Mouse (Mus musculus): ENCODE results near the gene Chp2. TPM values are rescaled to one million over a fixed set of nuclear protein-coding genes. Genes with fewer than 3 reads are reported as not detected.

Gene Chp2
- 1 to 10 TPM in 6 of 26 experiments, under 1 TPM in 1, not detected in 19; 0.68 to 3.1 (median 1.9) TPM for total RNA-seq (2018; cell fraction: chromatin; rRNA removed)
- 1 to 10 TPM in 13 of 26 experiments, under 1 TPM in 13; 0.11 to 4.3 (median 1.6) TPM for total RNA-seq (2018; cell fraction: cytosol; rRNA removed)
- total RNA-seq (2018; cell fraction: nucleus; rRNA removed) = 1 to 10 TPM in 5 of 26 experiments, under 1 TPM in 9, not detected in 12; 0.36 to 2.9 (median 0.72) TPM
- 0.17 to 4.2 TPM (median 2.5 TPM) in 3 replicates for polyA plus RNA-seq (2018)

DNA sequence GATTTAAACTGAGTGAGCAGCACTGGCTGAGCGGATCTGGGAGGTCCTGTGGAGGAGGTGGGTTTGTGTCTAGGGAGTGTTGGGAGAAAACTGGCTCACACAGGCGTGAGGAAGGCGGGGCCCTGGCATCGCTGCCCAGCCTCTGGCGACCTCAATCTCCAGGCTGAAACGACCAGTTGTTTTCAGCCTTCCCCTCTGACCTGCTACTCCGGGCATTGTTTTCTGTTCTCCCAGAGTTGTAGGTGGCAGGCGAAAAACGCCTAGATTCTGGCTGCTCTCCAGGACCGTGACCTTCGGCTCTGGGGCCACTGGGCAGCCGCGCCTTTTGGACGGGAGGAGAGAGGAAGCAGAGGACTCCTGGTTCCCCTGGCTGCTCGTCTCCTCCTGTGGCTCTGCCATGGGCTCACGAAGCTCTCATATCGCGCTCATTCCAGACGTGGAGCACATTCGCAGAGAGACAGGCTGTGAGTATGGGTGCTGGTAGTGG, at the start of gene Chp2:
TSS of gene Chp2 (plus strand) at position 182 of the 487 bp plus-strand sequence.
- WGBS (ENCODE audit: missing documents) = 28% methylated on average over 20 of the region's 20 CpGs
- no peaks in the 10 kb centered on the region for H3K36me3 ChIP-seq (ENCODE audit: inconsistent target)
- no peaks in the 10 kb centered on the region for H3K79me2 ChIP-seq (ENCODE audit: inconsistent target)
- H3K4me3 ChIP-seq (ENCODE audit: inconsistent target) = no peak within 1 kb of the TSS
- no peak within 1 kb of the TSS for H3K27ac ChIP-seq

DNA sequence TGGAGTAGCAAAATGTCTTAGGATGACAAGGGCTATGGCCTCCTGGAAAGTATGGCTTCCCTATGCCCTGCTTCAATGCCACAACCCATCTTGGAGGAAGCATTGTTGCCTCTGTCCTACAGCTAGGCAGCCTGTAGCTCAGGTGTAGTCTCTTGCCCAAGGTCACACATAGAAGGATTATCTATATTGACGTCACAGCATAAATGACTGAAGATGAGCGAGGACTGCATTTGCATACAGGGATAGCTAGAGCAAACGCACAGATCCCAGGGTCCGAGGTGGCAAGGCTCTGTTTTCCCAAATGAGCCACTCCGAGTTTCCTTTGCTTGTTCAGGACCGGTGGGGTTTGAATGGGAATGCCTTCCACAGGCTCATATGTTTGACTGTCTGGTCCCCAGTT, 48.6 kb upstream of the Chp2 start:
- Histone ChIP-seq H3K4me3 (ENCODE audit: inconsistent target) (no peak overlapping the region), H3K36me3 (ENCODE audit: inconsistent target) (no peaks in the 10 kb centered on the region), H3K27ac (no peak overlapping the region), H3K79me2 (ENCODE audit: inconsistent target) (no peaks in the 10 kb centered on the region)
- WGBS (ENCODE audit: missing documents) = 93% methylated on average over 6 of the region's 6 CpGs

DNA sequence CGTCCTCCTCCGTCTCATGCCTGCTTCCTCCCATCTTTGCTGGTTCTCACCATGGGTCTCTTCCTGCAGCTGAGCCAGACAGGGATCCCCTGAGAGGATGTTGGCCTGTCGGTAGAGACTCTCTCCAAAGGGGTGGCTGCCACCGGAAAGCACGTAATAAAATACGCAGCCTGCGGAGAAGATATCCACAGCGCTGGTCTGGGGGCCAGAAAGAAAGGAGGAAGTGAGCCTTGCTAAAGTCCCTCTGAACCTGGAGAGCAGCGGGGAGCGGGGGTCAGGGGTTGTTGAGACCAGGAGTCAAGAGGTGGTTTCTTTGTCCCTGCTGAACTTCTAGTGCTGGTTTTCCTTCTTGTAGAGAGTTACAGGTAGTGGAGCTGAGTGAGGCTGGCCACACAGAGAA, 47.7 kb upstream of the Chp2 start:
- H3K4me3 ChIP-seq (ENCODE audit: inconsistent target) = no peak overlapping the region
- 52% methylated on average over 10 of the region's 10 CpGs for WGBS (ENCODE audit: missing documents)
- no peaks in the 10 kb centered on the region for H3K36me3 ChIP-seq (ENCODE audit: inconsistent target)
- no peak overlapping the region for H3K27ac ChIP-seq
- no peaks in the 10 kb centered on the region for H3K79me2 ChIP-seq (ENCODE audit: inconsistent target)

DNA sequence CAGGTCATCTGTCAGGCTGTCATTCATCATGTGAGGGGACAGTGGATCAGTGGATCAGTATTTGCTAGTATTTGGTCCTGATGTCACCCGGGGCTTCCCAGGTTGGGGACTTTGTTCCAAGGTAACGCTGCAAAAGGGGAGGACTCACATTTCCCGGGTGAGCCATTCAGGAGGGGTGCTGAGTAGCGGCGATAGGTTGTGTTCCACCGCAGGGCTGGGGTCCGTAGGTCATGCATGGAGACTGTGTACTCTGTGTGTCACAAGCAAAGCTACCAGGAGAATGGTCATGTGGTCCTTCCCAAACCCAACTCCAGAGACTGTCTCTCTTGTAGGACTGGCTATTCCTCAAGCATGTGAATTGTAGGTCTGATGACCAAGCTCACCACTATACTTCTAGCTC, 38.6 kb upstream of the Chp2 start:
- Histone ChIP-seq H3K4me3 (ENCODE audit: inconsistent target) (no peak overlapping the region), H3K27ac (no peak overlapping the region), H3K79me2 (ENCODE audit: inconsistent target) (no peaks in the 10 kb centered on the region), H3K36me3 (ENCODE audit: inconsistent target) (no peaks in the 10 kb centered on the region)
- WGBS (ENCODE audit: missing documents) = 85% methylated on average over 7 of the region's 7 CpGs

DNA sequence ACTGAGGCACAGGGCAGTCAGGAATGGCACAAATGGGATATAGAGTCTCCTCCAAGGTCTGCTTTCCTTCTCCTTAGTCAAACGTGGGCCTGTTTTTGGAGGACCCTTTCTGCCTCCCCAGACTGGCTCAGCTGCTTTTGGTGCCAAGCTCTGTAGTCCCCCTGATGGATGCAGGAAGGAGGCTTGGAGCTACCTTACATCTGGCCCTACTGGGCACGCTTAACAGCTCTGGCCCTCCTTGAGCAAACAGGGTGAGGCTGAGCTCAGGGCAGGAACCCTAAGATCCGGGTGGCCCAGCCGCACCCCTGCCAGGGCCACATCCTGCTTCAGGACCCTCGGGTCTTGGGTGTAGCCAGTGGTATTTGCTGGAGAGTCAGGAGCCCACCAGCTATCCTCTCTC, 34.7 kb upstream of the Chp2 start:
- WGBS (ENCODE audit: missing documents) = 83% methylated on average over 5 of the region's 5 CpGs
- no peak overlapping the region for H3K4me3 ChIP-seq (ENCODE audit: inconsistent target)
- H3K27ac ChIP-seq = no peak overlapping the region
- no peaks in the 10 kb centered on the region for H3K79me2 ChIP-seq (ENCODE audit: inconsistent target)
- H3K36me3 ChIP-seq (ENCODE audit: inconsistent target) = no peaks in the 10 kb centered on the region

DNA sequence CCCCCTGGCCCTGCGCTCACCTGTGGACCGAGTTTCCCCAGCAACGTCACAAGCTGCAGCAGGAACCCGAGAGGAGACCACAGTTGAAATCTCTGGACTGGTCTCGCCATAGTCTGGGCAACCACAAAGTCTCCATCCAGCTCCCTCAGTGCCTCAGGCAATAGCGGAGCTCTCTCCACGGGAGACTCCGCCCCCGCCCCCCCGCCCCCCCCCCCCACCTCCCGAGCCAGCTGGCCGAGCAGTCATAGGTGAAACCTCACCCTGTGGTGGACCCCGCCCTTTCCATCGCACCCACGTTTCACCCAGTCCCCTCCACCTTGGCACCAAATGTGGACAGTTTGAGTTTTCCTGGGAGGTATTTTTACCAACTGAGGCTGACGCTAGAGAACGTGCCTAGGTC, 33.3 kb upstream of the Chp2 start, which contains the start of gene Ern2:
TSS of gene Ern2 (minus strand) at position 165 of the 400 bp plus-strand sequence.
- Histone ChIP-seq H3K79me2 (ENCODE audit: inconsistent target) (no peaks in the 10 kb centered on the region), H3K36me3 (ENCODE audit: inconsistent target) (no peaks in the 10 kb centered on the region), H3K27ac (no peak within 1 kb of the TSS), H3K4me3 (ENCODE audit: inconsistent target) (no peak within 1 kb of the TSS)
- 19% methylated on average over 16 of the region's 17 CpGs for WGBS (ENCODE audit: missing documents)

DNA sequence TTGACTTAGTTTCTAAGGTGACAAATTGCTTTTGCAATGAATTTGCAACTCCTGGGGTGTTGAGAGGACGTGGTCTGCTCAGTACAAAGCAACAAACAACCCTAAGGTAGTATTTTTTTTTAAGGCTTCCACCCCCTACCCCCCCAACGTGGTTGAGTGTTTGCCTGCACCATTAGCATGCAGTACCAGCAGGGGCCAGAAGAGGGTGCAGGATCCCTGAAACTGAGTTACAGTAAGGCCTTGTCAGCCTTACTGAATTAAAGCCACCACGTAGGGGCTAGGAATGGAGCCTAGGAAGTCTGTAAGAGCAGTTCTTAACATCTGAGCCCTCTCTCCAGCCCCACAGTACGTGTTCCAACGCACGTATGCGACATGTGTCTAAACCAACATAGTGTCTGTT, 29.8 kb upstream of the Chp2 start:
- Histone ChIP-seq H3K27ac (no peak overlapping the region), H3K4me3 (ENCODE audit: inconsistent target) (no peak overlapping the region), H3K79me2 (ENCODE audit: inconsistent target) (no peaks in the 10 kb centered on the region), H3K36me3 (ENCODE audit: inconsistent target) (no peaks in the 10 kb centered on the region)
- 48% methylated on average over 7 of the region's 7 CpGs for WGBS (ENCODE audit: missing documents)

DNA sequence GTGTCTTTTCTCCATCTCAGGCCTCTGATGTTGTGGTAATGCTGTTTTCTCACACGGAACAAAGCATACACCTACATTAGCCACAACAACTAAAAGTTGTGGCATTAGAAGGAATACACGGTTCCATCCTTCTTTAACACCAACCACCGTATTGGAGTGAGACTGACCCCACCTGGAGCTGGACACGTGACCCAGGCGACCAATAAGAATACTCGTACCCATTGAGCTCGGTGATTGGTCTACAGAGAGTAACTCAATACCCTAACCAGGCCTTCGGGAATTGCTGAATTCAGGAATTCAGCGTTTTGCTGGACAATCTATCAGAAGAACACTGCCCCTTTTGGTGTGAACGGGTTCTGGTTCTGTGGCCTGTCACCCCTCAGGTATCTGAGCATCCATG, 28.2 kb upstream of the Chp2 start:
- Histone ChIP-seq H3K27ac (no peak overlapping the region), H3K36me3 (ENCODE audit: inconsistent target) (no peaks in the 10 kb centered on the region), H3K79me2 (ENCODE audit: inconsistent target) (no peaks in the 10 kb centered on the region), H3K4me3 (ENCODE audit: inconsistent target) (no peak overlapping the region)
- WGBS (ENCODE audit: missing documents) = 82% methylated on average over 10 of the region's 10 CpGs

DNA sequence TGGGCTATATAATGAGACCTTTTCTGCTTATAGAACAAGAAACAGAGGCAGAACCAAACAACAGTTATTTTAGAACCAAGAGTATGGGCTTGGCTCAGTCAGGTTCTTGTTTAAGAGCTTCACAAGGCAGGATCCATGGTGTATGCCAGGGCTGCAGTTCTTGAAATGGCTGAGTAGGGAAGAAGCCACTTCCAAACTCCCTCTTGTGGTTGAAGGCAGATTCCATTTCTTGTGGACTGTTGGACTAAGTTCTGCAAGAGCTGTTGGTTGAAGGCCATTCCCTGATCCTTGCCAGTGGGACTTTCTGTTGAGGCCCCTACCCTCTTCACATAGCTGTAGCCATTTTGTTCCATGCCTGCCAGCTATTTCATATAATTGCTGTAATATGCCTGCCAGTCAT, 25.4 kb upstream of the Chp2 start:
- no peaks in the 10 kb centered on the region for H3K36me3 ChIP-seq (ENCODE audit: inconsistent target)
- H3K79me2 ChIP-seq (ENCODE audit: inconsistent target) = no peaks in the 10 kb centered on the region
- H3K27ac ChIP-seq = no peak overlapping the region
- H3K4me3 ChIP-seq (ENCODE audit: inconsistent target) = no peak overlapping the region

DNA sequence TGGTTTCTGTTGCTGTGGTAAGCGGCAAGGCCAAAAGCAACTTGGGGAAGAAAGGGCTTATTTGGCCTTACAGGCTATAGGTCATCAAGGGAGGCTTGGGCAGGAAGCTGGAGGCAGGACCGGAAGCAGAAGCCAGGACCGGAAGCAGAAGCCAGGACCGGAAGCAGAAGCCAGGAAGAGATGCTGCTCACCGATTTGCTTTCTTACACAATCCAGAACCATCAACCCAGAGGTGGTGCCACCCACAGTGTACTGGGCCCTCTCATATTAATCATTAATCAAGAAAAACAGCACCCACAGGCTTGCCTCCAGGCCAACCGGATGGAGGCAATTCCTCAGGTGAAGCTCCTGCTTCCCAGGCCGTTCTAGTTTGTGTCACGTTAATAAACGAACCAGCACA, 22.5 kb upstream of the Chp2 start:
- Histone ChIP-seq H3K4me3 (ENCODE audit: inconsistent target) (no peak overlapping the region), H3K27ac (no peak overlapping the region), H3K36me3 (ENCODE audit: inconsistent target) (no peaks in the 10 kb centered on the region), H3K79me2 (ENCODE audit: inconsistent target) (no peaks in the 10 kb centered on the region)
- 65% methylated on average over 9 of the region's 9 CpGs for WGBS (ENCODE audit: missing documents)

DNA sequence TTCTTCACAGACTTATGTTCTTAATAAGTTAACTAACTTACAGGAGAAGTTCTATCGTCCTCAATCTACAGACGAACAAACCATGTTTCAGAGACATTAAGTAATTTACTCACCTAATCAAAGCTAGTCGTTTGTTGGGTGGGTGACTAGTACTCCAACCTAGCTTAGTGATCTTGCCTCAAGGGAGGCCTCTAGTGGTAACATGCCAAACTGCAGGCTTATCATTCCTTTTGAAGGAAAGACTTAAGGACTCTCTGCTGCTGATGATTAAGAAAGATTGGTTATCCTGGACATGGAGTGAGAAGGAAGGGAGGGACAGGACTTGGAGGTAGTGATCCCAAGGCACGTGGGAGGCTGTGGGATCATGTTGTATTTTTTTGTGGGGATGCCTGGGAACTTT, 22.0 kb upstream of the Chp2 start:
- H3K27ac ChIP-seq = no peak overlapping the region
- no peaks in the 10 kb centered on the region for H3K36me3 ChIP-seq (ENCODE audit: inconsistent target)
- WGBS (ENCODE audit: missing documents) = 50% methylated on average over 4 of the region's 4 CpGs
- H3K4me3 ChIP-seq (ENCODE audit: inconsistent target) = no peak overlapping the region
- H3K79me2 ChIP-seq (ENCODE audit: inconsistent target) = no peaks in the 10 kb centered on the region

DNA sequence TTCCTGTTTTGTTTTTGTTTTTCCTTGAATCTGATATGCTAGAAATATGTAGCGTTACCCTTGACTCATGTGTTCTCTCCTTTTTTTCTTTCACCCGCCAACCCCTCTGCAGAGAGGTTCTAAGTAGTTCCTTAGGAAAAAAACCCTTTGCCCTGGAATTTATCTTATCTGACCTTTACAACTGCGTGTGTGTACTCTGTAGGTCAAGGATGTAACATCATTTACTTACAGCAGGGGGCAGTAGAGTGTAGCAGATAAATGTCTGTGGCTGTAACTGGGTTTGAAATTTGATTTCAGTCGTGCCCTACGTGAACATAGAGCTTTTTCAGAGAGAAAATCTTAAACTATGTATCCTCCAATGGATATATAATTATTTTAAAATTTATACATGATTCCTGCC, 20.0 kb upstream of the Chp2 start:
- WGBS (ENCODE audit: missing documents) = 29% methylated on average over 5 of the region's 5 CpGs
- H3K27ac ChIP-seq = no peak overlapping the region
- no peak overlapping the region for H3K4me3 ChIP-seq (ENCODE audit: inconsistent target)
- H3K79me2 ChIP-seq (ENCODE audit: inconsistent target) = no peaks in the 10 kb centered on the region
- no peaks in the 10 kb centered on the region for H3K36me3 ChIP-seq (ENCODE audit: inconsistent target)

DNA sequence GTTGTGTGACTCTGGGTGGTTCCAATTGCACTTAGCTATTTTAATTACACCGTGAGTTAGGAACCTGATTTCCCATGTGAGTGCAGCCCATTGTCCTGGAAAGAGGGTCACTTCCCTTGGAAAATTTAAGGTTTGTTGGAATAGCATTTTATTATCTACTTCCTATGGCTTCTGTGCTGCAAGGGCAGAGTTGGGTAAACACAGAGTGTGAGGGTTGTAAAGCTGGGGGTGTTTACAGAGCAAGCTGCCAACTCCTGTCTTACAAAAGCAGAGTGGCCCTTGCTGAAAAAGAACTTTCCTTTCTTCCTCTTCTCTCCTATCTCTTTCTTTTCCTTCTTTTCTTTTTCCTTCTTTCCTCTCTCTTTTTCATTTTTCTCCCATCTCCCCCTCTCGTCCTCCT, 15.4 kb upstream of the Chp2 start:
- Histone ChIP-seq H3K27ac (no peak overlapping the region), H3K4me3 (ENCODE audit: inconsistent target) (no peak overlapping the region), H3K36me3 (ENCODE audit: inconsistent target) (no peaks in the 10 kb centered on the region), H3K79me2 (ENCODE audit: inconsistent target) (no peaks in the 10 kb centered on the region)
- whole genome bisulfite sequencing (ENCODE audit: missing documents) = 80% methylated on average over 2 of the region's 2 CpGs

DNA sequence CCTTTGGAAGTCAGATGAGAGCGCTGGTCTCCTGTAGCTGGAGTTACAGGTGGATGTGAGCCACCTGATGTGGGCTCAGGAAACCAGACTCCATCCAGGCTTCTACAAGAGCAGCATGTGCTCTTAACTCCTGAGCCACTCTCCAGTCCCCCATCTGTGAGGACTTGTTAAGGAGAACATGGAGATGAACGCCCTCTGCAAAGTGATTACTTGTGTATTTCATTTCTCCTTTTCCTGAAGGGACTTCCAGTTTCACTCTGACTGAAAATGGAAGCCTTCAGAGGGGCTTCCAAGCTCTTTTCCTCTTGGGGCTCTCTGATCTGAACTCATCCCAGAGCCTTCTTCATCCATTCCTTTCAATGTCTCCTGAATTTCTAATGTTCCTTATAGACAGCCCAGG, 13.2 kb upstream of the Chp2 start:
- 57% methylated on average over 2 of the region's 2 CpGs for WGBS (ENCODE audit: missing documents)
- Histone ChIP-seq H3K27ac (peak overlapping the region; percentile 35), H3K79me2 (ENCODE audit: inconsistent target) (no peaks in the 10 kb centered on the region)

DNA sequence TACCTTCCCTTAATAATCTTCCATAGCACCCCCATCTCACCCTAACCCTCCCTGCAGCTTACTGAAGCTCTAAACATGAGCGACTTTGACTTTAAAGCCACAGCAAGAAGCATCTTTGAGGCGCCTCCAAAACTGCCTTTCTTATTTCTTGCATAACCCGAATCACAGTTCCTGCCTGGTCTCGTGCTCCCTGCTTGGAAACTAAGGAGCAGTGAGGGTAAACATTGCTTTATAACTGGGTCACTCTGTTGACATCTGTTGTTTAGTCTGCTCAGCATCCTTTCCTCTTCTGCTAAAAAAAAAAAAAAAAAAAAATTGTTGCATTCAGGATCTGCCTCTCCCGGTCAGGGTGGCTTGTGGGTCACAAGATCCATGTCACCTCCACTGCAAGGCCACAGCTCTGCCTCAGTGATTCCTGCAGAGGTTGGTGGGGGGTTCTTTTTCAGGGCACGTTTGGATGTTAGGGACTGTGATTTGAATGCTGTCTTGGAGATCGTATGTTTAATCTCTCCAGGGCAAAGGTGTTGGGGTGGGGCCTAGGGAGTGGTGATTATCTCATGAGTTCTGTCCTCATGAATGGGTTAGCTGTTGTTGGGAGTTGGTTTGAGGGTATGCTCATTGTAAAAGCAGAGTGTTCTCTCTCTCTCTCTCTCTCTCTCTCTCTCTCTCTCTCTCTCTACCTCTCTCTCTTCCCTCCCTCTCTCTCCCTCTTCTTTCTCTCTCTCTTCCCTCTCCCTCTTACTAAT, 10.8 kb upstream of the Chp2 start:
- no peaks in the 10 kb centered on the region for H3K36me3 ChIP-seq (ENCODE audit: inconsistent target)
- peak overlapping the region; percentile 31 for H3K27ac ChIP-seq
- no peaks in the 10 kb centered on the region for H3K79me2 ChIP-seq (ENCODE audit: inconsistent target)
- H3K4me3 ChIP-seq (ENCODE audit: inconsistent target) = no peak overlapping the region
- 48% methylated on average over 7 of the region's 7 CpGs for WGBS (ENCODE audit: missing documents)

More for the DNA sequence above, 13.2 kb upstream of the Chp2 start:
- Histone ChIP-seq H3K4me3 (ENCODE audit: inconsistent target) (no peak overlapping the region), H3K36me3 (ENCODE audit: inconsistent target) (no peaks in the 10 kb centered on the region)
